Mouse (Mus musculus): Measurements from ENCODE around the gene Card14. TPM values are rescaled to one million over a fixed set of nuclear protein-coding genes. Genes with fewer than 3 reads are reported as not detected.
A peak's percentile ranks its signal among the peaks of the same experiment; 100 is the strongest.

Card14 gene
- total and polyA plus RNA-seq, 3 experiments: 0.11 to 0.33 TPM; not detected in 1

GRCm38 (mm10) chr11:119393483-119393804 lies 85.9 kb downstream of the Card14 start:
- TF ChIP-seq EP300 (IDR thresholded peaks at IDR 0.05; ENCODE audit: insufficient read depth, low read depth, low read length) (no peak), POLR2A (IDR thresholded peaks at IDR 0.05; ENCODE audit: insufficient read depth, low read depth, low read length) (no peak), CTCF (IDR thresholded peaks at IDR 0.05) (no peak)
- H3K36me3 ChIP-seq (ENCODE audit: control insufficient read depth, insufficient read depth, low read length): no peaks in the 10 kb centered on the region; the same call in 1 of the 2 replicates
- H3K79me2 ChIP-seq (replicated peaks; ENCODE audit: control insufficient read depth, insufficient read depth, low read length): 0 out of 2 replicates have a peak, but pooled peaks cover 3% of the 10 kb centered on the region
- DNase-seq: no peak
- H3K27me3 ChIP-seq (ENCODE audit: control insufficient read depth, insufficient read depth, low read length): no peaks in the 10 kb centered on the region
- peak overlapping the region; percentile 99 for H3K27ac ChIP-seq
- peaks cover 23% of the 10 kb centered on the region for H3K4me1 ChIP-seq (ENCODE audit: control insufficient read depth, insufficient read depth, low read length)
- H3K4me3 ChIP-seq: peak overlapping the region; percentile 71
- intact Hi-C loops (cut with DNase I): loop anchor here (2.0 kb wide), 1 partner anchor 39 kb away; the partner anchor contains the start of genes Sgsh and Slc26a11
- H3K9ac ChIP-seq (ENCODE audit: low read depth, low read length): peak overlapping the region; percentile 86
- WGBS: 19% methylated on average over 7 of the region's 7 CpGs

- H3K4me1 ChIP-seq (ENCODE audit: control insufficient read depth, insufficient read depth, low read length): peaks cover 23% of the 10 kb centered on the region
- no peaks in the 10 kb centered on the region; the same call in 1 of the 2 replicates for H3K36me3 ChIP-seq (ENCODE audit: control insufficient read depth, insufficient read depth, low read length)
- peak in 1 of 2 experiments; percentile 20 for DNase-seq
- H3K27ac ChIP-seq: no peak overlapping the region
- H3K79me2 ChIP-seq (replicated peaks; ENCODE audit: control insufficient read depth, insufficient read depth, low read length): 0 out of 2 replicates have a peak, but pooled peaks cover 3% of the 10 kb centered on the region
- H3K9ac ChIP-seq (ENCODE audit: low read depth, low read length): peak overlapping the region; percentile 34
- H3K4me3 ChIP-seq: peak overlapping the region; percentile 71; the same call in 1 of the 2 replicates
- WGBS: 59% methylated on average over 6 of the region's 6 CpGs
- H3K27me3 ChIP-seq (ENCODE audit: control insufficient read depth, insufficient read depth, low read length): no peaks in the 10 kb centered on the region
- intact Hi-C loops (cut with DNase I): no loop called here
- TF ChIP-seq POLR2A (IDR thresholded peaks at IDR 0.05; ENCODE audit: insufficient read depth, low read depth, low read length): no peak
- TF ChIP-seq EP300 (IDR thresholded peaks at IDR 0.05; ENCODE audit: insufficient read depth, low read depth, low read length): no peak
- TF ChIP-seq CTCF (IDR thresholded peaks at IDR 0.05): no peak
These were observed 86.6 kb downstream of the Card14 start for GRCm38 (mm10) chr11:119394210-119394609.

Small RNAs within 50 kb of the gene (microRNA-seq; reads per million reads assigned to microRNA genes)
- gene Mir1932: 0 to 1.5 reads per million in 2 experiments

Other genes with a start within 250 kb of the Card14 start
- 10 to 100 TPM in 1 of 2 experiments, 1 to 10 TPM in 1; 8.1 to 12.3 TPM for gene Cbx4, start 221.5 kb upstream of the Card14 start, total RNA-seq (2021)
- gene Cbx4, start 221.5 kb upstream of the Card14 start, polyA plus RNA-seq (2012; rRNA removed): 4.7 and 5.4 TPM in 2 replicates
- 10 to 100 TPM; 61.0 to 73.7 TPM for gene Tbc1d16, start 79.3 kb upstream of the Card14 start, total RNA-seq (2021)
- gene Tbc1d16, start 79.3 kb upstream of the Card14 start, polyA plus RNA-seq (2012; rRNA removed): 26.0 and 53.7 TPM in 2 replicates
- under 1 TPM in 1 of 2 experiments, not detected in 1; 0.21 TPM for gene Ccdc40, start 79.2 kb upstream of the Card14 start, total RNA-seq (2021)
- gene Ccdc40, start 79.2 kb upstream of the Card14 start, polyA plus RNA-seq (2012; rRNA removed): 0.44 and 0.59 TPM in 2 replicates
- gene Gaa, start 39.9 kb upstream of the Card14 start, total RNA-seq (2021): 100 to 1,000 TPM in 1 of 2 experiments, 10 to 100 TPM in 1; 89.3 to 102 TPM
- gene Gaa, start 39.9 kb upstream of the Card14 start, polyA plus RNA-seq (2012; rRNA removed): 165 and 186 TPM in 2 replicates
- gene Eif4a3, start 7.7 kb upstream of the Card14 start, total RNA-seq (2021): 10 to 100 TPM; 60.5 to 67.3 TPM
- 59.9 and 95.2 TPM in 2 replicates for gene Eif4a3, start 7.7 kb upstream of the Card14 start, polyA plus RNA-seq (2012; rRNA removed)
- 1 to 10 TPM; 5.5 to 5.7 TPM for gene Sgsh, start 47.8 kb downstream of the Card14 start, total RNA-seq (2021)
- 10.6 and 11.1 TPM in 2 replicates for gene Sgsh, start 47.8 kb downstream of the Card14 start, polyA plus RNA-seq (2012; rRNA removed)
- 1 to 10 TPM; 2.0 to 2.2 TPM for gene Slc26a11, start 47.8 kb downstream of the Card14 start, total RNA-seq (2021)
- gene Slc26a11, start 47.8 kb downstream of the Card14 start, polyA plus RNA-seq (2012; rRNA removed): 7.8 and 9.9 TPM in 2 replicates
- gene Rnf213, start 85.3 kb downstream of the Card14 start, total RNA-seq (2021): 10 to 100 TPM; 12.0 to 13.1 TPM
- 10.4 and 19.2 TPM in 2 replicates for gene Rnf213, start 85.3 kb downstream of the Card14 start, polyA plus RNA-seq (2012; rRNA removed)
- gene Endov, start 183.6 kb downstream of the Card14 start, total RNA-seq (2021): 1 to 10 TPM; 6.9 to 7.3 TPM
- gene Endov, start 183.6 kb downstream of the Card14 start, polyA plus RNA-seq (2012; rRNA removed): 6.9 and 8.3 TPM in 2 replicates
- gene Nptx1, start 240.0 kb downstream of the Card14 start, total RNA-seq (2021): under 1 TPM; 0.09 to 0.23 TPM
- 0.12 and 0.16 TPM in 2 replicates for gene Nptx1, start 240.0 kb downstream of the Card14 start, polyA plus RNA-seq (2012; rRNA removed)

All from heart, adult 2 months (tissue).